Mouse (Mus musculus) thymus, adult 18-20 months (tissue): ENCODE results near the gene Gm49721.
"Not testable (repeated sequence)": the region's sequence is repeated elsewhere in the genome, so short reads cannot be mapped to it uniquely, and the experiment has no call there.

Experiments used
- DNase-seq, 2 experiments: peaks; one replicate each; pipeline ENCODE4 v3.0.0; 2022; ENCODE audit warnings: mixed read lengths in 2 of 2

Gene Gm49721

DNA sequence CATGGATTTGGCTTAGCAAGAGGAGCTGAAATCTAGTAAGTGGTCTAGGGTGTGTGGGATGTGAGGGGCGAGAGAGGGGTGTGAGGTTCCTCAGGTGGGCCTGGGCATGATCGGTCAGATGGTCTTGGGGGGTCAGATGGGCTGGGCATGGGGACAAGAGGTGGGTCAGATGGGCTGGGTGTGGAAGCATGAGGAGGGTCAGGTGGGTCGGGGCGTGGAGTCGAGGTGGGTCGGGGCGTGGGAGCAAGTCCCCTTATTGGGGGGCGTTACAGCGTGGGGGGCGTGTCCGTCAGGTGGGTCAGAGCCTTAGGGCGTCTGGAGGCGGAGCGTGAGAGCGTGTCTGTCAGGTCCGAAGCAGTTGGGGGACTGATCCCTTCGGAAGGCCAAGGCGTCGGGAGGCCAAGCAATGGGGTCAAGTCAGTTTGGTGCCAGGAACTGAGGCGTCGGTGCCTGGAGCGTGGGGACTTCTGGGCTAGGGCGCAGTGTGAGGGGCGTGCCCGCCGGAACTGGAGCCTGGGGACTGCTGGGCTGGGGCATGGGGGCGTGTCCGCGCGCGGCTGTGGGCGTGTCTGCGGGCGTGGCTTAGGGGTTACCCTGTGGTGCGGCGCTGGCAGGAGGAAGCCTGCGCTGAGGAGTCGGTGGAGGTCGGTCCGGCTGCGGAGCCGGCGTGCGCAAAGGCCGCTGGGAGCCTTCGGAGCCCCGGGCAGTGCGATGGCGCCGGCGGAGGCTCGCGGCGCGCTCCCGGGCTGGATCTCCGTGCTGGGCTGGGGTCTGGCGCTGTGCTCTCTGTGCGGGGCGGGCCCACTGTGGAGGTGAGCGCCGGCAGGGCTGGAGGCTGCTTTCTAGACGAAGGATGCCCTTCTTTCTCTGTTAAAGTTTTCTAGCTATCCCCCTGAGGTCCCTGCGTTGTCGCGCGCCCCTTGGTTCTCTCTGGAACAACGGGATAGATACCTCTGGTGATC, at the start of gene Gm49721:
Gene Gm49721, plus strand, starts transcription at position 618 of the 962 bp plus-strand sequence.
- DNase-seq = peak; percentile 67 to 80

DNA sequence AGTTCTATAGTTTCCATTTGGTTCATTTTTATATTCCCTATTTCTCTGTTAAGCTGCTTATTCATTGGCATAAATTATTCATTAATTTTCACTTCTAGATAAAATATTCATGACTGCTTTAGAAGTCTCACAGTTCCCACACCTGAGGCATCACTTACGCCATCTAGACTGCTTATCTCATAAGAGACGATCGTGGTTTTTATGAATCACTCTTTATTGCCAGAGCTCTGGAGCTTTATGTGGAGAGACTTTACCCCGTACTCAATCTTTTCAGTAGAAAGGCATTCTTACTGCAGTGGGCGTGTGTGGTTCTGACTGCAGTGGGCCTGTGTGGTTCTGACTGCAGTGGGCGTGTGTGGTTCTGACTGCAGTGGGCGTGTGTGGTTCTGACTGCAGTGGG, 47.1 kb upstream of the Gm49721 start:
- DNase-seq = not testable (repeated sequence)

DNA sequence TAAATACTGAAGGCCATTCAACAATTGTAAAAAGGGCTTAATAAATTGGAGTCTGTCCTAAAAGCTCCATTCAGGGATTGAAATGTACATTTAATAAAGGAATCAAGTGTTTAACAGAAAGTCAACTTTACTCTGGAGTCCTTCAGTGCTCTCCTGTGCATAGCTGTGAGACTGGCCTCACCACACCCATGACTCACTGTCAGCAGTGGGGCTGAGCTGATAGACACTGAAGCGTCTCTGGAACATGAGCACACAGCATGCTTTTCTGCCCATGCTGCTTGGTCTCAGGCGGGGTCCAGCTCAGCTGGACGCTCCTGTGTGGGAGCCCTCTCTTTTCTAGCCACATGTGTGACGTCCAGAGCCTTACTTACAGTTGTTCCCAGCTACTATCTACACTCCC, 36.1 kb upstream of the Gm49721 start:
- not testable (repeated sequence) for DNase-seq

DNA sequence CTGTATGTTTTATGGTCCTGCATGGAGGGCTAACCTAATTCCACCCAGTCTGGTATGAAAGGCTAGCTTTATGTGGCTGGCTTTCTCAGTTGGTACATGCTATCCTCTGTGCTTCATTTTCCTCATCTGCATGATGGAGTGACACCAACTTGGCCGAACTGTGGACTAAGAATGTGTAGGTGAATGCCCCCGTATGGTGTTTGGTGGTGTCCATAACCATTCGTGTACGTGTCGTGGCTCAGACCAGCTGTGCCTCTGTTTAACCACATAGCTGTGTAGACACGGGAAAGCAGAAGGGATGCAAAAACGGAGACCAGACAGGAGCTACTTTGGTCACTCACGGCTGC, 31.1 kb upstream of the Gm49721 start:
- not testable (repeated sequence) for DNase-seq

DNA sequence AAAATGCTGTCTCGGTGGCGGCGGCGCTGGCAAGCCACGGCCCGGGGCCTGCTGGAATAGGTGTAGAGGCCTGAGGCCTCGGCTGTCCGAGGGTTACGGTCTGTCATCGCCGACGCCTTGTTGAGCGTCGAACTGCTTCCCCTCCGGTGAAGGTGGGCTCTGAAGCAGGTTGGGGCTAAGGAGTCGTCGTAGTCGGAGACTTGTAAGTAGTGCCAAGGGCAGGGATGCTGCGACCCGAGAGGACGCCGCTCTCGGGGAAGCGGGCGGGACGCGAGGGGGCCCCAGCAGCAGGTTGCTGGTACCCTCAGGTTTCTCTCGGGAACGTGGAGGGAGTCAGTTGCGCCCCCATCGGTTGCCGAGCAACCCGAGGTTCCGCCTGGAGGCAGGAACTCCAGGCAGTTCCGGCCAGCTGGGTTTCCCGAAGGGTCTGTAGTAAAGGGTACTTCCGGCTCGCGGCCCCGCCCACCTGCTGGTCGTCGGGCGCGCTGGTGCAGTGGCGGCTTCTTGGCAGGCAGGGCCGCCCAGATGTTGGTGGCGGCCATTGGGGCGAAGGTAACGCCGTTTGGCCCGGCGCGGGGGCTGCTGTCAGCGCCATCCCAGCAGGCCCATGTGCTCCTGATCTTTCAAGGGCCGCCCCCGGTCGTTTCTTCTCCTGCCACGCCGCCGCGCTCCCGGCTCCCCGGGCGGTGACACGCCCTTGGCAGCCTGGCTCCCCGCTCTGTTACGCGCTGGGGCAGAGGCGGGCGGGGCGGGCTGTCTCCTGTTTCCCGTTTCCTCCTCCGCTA, 30.5 kb upstream of the Gm49721 start, which contains the start of gene Rsph3b:
Gene Rsph3b, minus strand, starts transcription at position 699 of the 785 bp plus-strand sequence.
- DNase-seq = peak; percentile 78 to 86

DNA sequence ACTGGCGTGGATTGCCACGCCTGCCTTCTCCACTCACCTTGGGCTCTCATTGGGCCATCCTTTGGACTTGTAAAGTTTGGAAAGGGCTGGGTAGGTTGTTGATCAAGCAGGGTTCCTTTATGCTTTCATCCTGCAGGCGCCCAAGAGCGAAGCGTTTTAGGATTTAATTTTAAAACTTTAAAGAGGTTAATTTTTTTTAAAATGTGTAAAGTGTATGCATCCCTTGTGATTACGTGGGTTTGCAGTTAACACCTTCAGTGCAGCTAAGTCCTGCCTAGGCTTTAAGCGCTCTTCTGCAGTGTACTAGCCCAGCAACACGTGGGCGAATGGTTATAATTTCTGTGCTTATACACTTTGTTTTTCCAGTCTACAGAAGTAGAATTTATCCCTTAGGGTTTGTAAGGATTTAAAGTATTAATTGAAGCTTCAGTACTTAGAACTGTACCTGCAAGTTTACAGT, 29.9 kb upstream of the Gm49721 start:
- not testable (repeated sequence) for DNase-seq

DNA sequence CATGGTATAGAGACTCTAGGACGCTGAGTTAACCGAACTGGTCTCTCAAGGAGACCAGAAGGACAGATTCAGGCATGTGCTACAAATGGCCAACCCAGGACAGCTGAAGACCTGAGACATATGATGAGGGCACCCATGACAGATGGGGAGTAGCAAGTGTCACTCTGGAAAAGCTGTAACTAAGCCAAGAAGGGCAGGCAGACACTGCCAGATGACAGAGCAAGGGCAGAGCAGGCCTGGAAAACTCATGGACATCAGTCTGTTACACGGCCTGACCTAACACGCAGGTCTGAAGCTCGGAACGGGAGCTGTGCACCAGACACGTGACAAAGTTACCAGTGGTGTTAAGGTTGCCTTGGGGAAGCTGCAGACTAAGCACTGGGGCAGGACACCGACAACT, 19.8 kb upstream of the Gm49721 start:
- not testable (repeated sequence) for DNase-seq

DNA sequence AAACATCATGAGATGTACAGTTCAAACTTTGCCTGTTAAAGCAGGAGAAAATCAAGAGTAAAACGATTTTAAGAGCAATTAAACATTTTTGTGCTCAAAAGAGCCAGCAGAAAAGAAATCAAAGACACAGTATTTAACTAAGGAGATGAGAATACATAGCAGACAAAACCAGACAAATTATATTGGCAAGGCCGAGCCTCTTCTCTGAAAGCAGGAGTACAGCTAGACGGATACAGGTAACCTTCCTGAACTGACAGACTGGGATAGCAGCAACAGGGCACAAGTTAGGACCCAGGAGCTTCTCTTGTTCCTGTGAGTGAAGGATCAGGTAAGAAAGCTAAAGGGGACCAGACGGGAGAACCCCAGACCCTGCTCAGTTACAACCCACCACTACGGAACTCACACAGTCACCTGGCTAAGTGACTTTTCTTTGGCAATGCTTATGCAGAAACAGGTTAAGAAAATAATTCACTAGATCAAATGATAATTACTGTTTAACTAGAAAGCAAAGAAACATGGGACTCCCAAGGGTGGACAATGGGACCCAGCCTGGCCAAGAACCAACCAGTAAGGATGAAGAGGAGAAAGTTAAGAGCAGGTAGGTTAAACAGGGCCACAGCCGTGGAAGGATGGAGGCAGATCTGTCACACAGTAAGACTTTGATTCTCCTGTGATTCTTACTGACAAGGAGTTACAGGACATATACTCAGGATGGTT, 19.0 kb upstream of the Gm49721 start:
- not testable (repeated sequence) for DNase-seq

DNA sequence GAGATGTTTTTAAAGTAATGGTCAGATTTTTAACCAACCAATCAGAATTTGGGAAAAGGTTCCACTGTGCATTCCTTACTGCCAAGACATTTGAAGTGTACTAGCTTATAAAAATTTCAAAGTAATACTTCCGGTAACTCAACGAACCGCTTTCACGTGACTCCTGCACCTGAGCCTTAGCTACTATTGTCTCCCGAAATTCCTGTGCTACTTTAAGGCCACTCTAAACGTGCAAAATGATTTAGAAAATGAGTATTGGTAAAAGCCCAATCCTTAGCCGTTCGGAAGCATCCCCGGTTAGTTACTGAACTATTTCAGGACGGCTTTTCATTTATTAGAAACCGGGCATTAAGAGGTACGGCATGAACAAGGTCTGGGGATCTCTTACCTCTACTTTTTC, 18.4 kb upstream of the Gm49721 start:
- not testable (repeated sequence) for DNase-seq

DNA sequence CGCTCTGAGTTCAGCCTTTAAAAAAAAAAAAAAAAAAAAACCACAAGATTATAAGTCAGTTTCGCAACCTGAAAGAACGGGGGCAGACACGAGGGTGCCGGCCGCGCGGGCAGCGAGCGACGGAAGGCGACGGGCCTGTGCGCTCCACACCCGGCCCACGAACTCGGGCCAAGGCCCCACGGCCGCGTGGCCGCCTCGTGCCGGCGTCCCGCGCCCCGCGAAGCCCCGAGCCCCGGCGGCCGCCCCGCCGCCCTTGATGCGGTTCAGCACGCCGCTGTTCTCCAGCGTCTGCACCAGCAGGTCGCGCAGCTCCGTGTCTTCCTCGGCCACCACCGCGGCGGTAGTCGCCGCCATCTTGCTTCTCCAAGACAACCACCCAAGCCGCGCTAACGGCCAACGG, 17.9 kb upstream of the Gm49721 start, which contains the start of gene Tagap1:
Gene Tagap1, minus strand, starts transcription at position 381 of the 400 bp plus-strand sequence.
- DNase-seq = peak; percentile 47 to 53

DNA sequence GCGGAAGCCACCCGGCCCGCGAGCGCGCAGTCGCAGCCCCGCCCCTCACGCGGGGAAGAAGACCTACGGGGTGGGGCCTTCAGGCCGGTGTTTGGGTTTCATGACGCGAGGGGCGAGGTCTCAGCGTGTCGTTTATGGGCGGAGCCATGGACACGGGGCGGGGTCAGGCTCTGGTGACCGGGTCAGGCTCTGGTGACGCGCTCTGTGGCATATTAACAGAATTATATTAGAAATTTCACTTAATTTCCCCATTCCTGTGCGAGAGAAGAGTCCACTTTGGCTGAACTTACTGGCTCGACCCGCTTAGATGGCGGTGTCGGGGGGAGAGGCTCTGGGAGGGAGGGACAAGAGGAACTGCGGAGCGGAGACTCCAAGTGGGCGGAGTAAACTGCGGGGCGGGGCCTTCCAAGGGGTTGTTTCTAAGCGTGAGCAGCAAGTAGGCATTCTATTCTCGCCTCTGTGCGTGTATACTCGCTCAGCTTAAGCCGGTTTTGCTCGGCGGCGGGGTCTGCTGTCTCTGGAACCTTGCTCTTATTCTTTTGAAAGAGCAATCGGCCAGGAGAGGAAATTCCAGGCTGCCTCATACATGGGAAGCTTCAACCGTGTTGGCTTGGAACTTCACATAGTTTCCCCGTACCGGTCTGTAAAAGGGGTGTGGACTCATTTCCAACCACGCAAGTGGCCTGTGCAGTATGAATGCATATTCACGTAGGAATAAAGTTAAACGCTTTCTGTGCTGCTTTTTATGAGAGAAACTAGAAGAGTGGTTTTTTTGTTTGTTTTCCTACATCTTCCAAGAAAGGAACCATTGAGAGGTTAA, 17.3 kb upstream of the Gm49721 start:
- DNase-seq = not testable (repeated sequence)

DNA sequence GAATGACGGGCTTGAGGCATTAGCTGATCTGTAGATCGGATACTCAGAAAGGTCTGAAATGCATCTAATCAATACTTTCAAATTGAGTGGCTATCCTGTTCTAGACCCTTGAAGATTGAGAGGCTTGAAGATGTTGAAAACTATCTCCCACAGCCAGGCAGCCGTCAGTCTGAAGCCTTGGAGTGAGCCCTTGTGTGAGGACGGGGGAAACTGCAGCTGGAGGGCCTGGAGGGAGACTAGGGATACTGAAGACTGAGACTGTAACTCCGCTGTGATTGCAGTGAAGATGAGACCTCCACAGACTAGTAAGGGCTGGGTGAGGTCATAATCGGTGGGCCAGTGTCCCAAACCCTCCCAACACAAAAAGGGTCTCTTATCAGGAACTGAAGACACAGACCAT, 16.4 kb upstream of the Gm49721 start:
- DNase-seq = not testable (repeated sequence)

DNA sequence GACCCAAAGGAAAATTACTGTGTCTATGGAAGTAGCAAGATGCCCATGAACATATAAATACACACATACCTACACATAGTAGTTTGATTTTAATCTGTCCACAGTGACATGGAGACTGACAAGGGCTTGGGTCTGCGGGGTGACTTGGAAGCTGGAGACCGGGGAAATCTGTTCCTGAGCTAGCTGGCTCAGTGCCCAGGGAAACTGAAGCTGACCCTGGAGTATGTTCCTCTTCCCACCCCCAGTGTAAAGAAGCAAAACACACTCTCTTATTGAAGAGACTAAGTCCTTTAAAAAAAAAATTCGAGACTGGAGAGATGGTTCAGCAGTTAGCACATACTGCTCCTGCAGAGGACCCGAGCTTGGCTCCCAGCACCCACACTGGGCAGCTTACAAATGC, 15.8 kb upstream of the Gm49721 start:
- not testable (repeated sequence) for DNase-seq

DNA sequence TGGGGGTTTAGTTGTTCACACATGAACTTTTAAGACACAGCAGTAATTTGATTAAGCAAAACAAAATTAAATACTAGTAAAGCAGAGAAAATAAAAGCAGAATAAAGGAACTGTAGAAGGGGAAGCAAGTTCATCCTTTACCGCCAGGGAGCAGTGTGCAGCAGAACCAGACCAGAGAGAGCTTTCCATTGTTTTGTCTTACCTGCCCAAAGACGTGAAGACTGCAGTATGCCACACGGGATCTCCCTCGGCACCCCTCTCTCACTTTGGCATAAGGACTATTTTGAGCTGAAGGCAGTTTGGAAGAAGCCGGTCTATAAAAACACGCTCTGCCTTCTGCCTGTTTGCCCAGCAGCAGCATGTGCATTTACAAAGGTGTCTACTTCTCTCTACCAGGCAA, 13.3 kb upstream of the Gm49721 start:
- not testable (repeated sequence) for DNase-seq

DNA sequence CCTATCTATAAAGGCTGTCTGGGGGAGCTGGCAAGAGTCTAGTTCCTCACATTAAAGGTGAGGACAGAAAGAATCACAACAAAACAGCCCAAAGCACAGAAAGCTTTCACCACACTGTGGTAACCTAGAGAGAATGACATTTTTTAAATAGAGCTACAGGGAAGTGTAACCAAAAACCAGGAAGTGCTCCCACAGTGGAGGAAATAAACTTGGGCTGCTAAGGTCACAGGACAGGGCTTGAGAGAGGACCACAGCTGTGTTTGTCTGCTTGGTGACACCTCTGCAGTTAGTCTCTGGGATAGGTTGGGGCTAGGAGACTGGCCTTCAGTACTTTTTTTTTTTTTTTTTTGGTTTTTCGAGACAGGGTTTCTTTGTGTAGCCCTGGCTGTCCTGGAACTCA, 11.0 kb upstream of the Gm49721 start:
- DNase-seq = not testable (repeated sequence)

DNA sequence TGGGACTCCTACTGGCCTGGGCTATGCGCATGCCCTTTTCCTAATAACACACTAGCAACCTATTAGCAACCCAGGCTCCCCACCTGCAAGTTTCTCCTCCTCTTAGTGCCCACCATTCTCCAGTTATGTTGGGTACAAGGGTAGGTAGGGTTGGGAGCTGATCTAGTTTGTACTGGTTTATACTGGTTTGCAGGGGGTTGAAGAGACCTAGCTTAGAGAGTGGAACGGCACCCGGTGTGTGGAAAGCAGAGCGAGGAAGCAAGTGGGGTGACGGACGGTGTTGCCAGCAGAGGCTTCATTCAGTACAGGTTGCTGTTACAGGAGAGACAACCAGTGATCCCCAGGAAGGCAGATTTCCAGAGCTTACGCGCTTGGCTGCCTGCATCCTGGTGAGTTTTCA, 8.4 kb upstream of the Gm49721 start, which contains the start of gene Rnaset2b:
Gene Rnaset2b, plus strand, starts transcription at position 301 of the 400 bp plus-strand sequence.
- not testable (repeated sequence) for DNase-seq

DNA sequence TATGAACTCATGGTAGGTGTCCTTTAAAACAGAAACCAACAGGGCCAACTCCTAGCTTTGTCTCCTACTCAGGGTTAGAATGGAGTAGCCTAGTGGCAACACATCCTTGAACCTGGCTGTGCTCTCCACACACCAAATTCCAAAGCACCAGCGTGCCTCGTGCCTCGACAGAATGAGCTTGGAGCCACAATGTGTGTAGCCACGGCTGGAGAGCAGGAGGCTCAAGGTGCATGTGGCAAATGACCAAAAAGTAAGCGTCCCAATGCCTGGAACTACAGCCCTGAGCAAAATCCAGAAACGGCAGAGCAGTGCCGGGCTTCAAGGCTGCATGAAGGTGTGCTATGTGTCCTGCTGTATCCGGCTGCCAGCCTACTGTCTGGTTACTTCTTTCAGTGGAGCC, 7.5 kb upstream of the Gm49721 start:
- DNase-seq = not testable (repeated sequence)

DNA sequence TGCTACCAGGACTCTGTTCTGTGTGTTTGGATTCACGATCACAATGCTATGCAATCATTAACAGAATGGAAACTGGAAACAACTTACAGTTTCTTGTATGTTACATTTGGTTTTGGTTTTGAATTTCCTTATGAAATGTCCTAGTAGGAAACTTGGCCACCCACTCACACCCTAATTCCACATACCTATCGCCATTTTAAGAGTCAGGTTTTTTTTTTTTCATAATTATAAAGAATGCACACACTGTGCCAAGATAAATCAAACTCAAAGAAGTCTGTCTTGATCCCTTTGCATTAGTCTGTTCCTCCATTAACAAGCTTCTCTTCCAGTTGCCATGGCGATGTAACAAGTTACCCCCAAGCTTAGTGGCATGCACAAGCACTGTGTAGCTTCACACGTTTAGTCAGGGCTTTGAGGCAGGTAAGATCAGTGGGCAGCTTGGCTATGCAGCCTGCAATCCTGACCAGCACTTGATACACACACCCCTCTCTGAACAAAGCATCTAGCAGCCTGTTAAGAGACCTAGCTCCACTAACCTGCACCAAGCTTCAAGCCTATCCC, 5.8 kb upstream of the Gm49721 start:
- not testable (repeated sequence) for DNase-seq

DNA sequence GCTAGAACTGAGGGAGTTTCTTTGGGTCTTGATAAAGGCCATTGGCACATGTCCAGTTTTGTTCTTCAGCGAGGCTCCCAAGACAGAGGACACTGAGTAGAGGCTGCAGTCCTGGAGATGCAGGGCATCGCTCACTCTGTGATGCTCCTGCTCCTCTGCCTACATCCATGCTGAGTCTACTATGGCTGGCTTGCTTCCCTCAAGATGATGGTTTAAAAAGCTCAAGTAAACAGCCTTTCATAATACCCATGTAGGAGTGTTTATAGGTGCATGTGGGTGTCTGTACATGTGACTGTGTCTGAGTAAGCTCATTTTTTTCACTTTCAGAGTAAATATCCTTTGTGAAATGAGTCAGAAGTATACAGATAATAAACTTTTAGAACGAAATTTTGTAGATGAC, 3.7 kb upstream of the Gm49721 start:
- not testable (repeated sequence) for DNase-seq

DNA sequence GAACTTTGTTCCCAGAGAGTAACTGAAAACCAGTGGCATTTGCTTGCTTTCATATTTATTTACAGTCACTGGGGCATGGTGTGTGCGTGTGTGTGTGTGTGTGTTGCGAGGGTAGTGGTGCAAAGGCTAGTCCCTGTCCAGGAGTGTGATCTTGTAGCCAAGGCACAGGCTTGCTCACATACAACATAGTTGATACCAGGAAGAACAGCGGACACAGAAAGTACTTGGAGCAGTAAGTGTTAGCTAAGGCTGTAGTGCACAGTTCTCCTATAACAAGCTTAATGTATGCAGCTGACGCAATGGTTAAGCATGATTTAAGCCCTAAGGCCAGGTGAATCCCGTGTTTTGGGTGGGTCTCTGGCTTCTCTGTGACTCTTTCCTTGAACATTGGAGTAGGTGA, 676 bp downstream of the Gm49721 start:
- not testable (repeated sequence) for DNase-seq

DNA sequence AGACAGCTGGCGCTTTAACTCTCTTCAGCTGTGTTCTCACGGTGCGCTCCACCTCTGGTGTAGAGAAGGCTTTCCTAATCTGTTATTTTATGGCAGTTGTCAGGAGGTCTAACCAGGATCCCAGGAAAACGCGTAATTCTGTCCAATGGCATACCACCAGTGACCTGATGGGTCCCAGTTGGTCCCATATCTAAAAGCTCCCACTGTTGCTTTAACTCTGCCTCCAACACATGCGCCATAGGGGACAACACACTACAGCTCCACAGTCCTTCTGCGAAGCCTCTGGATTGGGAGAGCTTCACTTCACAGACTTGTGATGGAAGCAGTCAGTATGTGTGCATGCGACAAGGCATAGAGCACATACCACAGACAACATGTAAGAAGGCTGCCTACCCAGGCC, 1.4 kb downstream of the Gm49721 start:
- DNase-seq = not testable (repeated sequence)
